Mouse (Mus musculus) liver, embryonic 12.5 days (tissue): ENCODE data around the gene Dpep2nb. TPM values are rescaled to one million over a fixed set of nuclear protein-coding genes. Genes with fewer than 3 reads are reported as not detected.
"Not testable (repeated sequence)": the region's sequence is repeated elsewhere in the genome, so short reads cannot be mapped to it uniquely, and the experiment has no call there.

Source experiments
- ATAC-seq: fragments of 200-750 bp; cut with Nextera tagmentation; 2 replicates; pipeline ENCODE4 v1.8.0; 2017; ENCODE audit warnings: moderate number of reproducible peaks, mild to moderate bottlenecking, moderate library complexity
- H3K27ac ChIP-seq: fragments of 300-500 bp; sonication (generic); 2 replicates; pipeline ENCODE4 v1.5.1; 2016; ENCODE audit warnings: mild to moderate bottlenecking
- H3K27me3 ChIP-seq: fragments of 300-500 bp; sonication (generic); replicated peaks from 2 replicates; pipeline ENCODE4 v1.6.1; 2016; ENCODE audit warnings: mild to moderate bottlenecking, moderate library complexity
- H3K36me3 ChIP-seq: fragments of 300-500 bp; sonication (generic); 2 replicates; pipeline ENCODE4 v1.6.1; 2016; ENCODE audit warnings: mild to moderate bottlenecking, moderate library complexity
- H3K4me1 ChIP-seq: fragments of 300-500 bp; sonication (generic); 2 replicates; pipeline ENCODE4 v1.6.1; 2016
- H3K4me2 ChIP-seq: fragments of 300-500 bp; sonication (generic); 2 replicates; pipeline ENCODE4 v1.6.1; 2016; ENCODE audit warnings: mild to moderate bottlenecking, moderate library complexity
- H3K4me3 ChIP-seq: fragments of 300-500 bp; sonication (generic); 2 replicates; pipeline ENCODE4 v1.5.1; 2016; ENCODE audit warnings: mild to moderate bottlenecking, moderate library complexity
- H3K9ac ChIP-seq: fragments of 300-500 bp; sonication (generic); 2 replicates; pipeline ENCODE4 v1.6.1; 2016; ENCODE audit warnings: mild to moderate bottlenecking, moderate library complexity
- H3K9me3 ChIP-seq: fragments of 300-500 bp; sonication (generic); replicated peaks from 2 replicates; pipeline ENCODE4 v1.6.1; 2016; ENCODE audit warnings: mild to moderate bottlenecking, moderate library complexity
- WGBS: fragments of 180-500 bp; shearing (Covaris S2); methylation state at CpG from one replicate; pipeline ENCODE4 v1.1.7; 2016; ENCODE audit not compliant: insufficient replicate concordance; 5-methylcytosine and 5-hydroxymethylcytosine counted together
- polyA plus RNA-seq: library from polyadenylated mRNA; unstranded; fragments of >200 nt; fragmentation: Nextera tagmentation; extraction: Ambion mirVana; gene quantifications from 2 replicates; pipeline ENCODE4 v1.2.1, GENCODE M21; 2016

Gene Dpep2nb
- polyA plus RNA-seq, 1 experiment from 2014 or later = not detected

DNA sequence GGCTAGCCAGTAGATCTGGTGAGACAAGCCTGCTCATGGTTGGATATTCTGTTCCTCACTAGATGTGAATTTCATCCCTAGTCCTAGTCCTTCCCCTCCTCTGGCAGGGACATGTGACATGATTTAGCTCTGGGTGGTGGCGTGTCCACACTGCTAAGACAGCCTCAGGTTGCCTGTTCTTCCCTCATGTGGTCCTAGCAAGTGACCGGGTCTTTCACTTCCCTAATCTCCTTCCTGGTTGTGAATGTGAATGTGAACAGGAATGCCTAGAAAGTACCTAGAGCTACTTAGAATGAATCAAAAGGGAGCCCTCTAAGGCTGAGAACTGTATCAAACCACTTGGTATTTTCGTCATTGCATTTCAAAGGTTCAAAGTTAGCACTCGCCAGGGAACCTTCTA, 33.8 kb upstream of the Dpep2nb start:
- no peaks in the 10 kb centered on the region for H3K9me3 ChIP-seq
- WGBS = 67% methylated on average over 4 of the region's 4 CpGs
- H3K4me1 ChIP-seq = peaks cover 9% of the 10 kb centered on the region
- no peak overlapping the region for H3K4me2 ChIP-seq
- no peaks in the 10 kb centered on the region for H3K27me3 ChIP-seq
- no peak overlapping the region for H3K27ac ChIP-seq
- H3K4me3 ChIP-seq = no peak overlapping the region
- peaks cover 37% of the 10 kb centered on the region for H3K36me3 ChIP-seq
- no peak for ATAC-seq
- no peak overlapping the region for H3K9ac ChIP-seq

DNA sequence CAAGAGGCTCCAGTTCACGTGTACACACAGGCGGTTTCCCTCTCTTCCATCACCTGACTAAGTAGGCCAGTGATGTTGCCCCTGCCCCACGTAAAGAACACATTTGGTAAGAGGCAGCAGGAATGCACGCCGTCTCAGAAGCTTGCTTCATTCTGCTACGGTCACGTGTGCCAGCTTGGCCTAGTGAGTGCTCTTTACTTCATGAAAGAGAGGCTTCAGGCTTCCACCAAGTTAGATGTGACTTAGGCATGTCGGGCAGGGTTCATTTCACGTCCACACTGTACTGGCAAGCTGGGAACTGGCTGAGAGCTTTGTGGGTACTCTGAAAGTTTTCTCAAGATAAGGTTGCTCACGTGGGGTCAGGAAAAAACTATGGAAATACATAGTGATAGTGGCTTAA, 32.9 kb upstream of the Dpep2nb start:
- no peak overlapping the region for H3K27ac ChIP-seq
- H3K36me3 ChIP-seq = peaks cover 38% of the 10 kb centered on the region
- H3K4me3 ChIP-seq = no peak overlapping the region
- no peaks in the 10 kb centered on the region for H3K9me3 ChIP-seq
- H3K27me3 ChIP-seq = no peaks in the 10 kb centered on the region
- H3K4me1 ChIP-seq = peaks cover under 1% of the 10 kb centered on the region; the same call in 1 of the 2 replicates
- WGBS = 79% methylated on average over 10 of the region's 10 CpGs
- H3K9ac ChIP-seq = no peak overlapping the region
- no peak overlapping the region for H3K4me2 ChIP-seq
- no peak for ATAC-seq

DNA sequence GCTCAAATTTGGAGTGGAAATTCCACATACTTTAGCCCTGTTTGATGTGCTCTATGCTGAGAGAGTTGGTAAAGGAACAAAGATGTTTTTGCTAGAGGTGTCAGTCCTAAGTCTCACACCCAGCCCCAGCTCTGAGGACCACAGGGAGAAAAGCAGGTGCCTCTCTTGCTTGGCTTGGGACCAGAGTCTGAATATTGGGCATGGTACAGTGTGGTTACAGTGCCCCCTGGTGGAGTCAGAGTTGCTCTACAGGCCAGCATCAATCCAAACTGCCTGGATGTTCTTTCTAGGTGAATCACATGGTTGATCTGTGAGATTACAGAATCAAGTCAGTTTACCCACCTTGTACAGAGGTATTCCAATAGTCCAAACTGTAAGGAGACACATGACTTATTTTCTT, 16.7 kb upstream of the Dpep2nb start:
- Histone ChIP-seq H3K4me1 (peaks cover 11% of the 10 kb centered on the region), H3K27me3 (no peaks in the 10 kb centered on the region), H3K36me3 (peaks cover 68% of the 10 kb centered on the region), H3K27ac (no peak overlapping the region), H3K9ac (no peak overlapping the region), H3K9me3 (no peaks in the 10 kb centered on the region), H3K4me2 (no peak overlapping the region), H3K4me3 (no peak overlapping the region)
- peak; percentile 33; the same call in 1 of the 2 replicates for ATAC-seq

DNA sequence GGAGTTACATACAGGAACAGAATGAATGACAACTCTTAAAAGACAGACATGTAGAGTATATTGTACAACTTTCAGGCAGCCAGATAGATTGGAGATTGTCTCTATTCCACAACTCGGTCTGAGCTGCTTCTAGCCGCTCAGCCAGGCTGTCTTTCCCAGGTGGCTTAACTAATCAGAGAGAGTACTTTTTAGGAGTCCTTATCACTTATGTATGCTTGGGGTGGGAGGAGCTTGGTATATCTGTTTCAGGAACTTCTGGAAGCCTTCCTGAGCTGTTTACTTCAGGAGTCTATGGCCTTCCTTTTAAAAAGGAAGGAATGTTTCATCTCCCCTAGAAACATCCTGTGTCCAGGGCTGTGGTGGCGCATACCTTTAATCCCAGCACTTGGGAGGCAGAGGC, 12.3 kb upstream of the Dpep2nb start:
- H3K9ac ChIP-seq = no peak overlapping the region
- peak; percentile 58 for ATAC-seq

DNA sequence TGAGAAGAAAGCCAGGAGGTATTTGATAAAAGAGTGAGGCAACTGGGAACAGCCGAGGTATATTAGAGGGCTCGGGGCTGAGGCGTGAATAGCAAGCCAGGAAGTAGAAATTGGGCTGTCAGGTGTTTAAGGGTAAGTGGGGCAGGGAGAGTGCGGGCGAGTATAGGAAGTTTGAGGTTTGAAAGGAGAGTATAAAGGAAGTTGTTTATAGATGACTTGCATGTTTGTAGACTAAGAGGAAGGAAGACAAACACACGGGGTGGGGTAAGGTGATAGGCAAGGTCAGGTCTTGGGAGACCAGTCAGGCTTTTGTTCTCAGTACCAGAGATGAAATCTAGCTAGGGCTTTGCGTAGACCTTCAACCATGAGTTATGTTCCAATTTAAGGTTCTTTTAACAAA, 11.4 kb upstream of the Dpep2nb start:
- 54% methylated on average over 7 of the region's 7 CpGs for WGBS
- H3K27ac ChIP-seq = 0 out of 2 replicates have a peak overlapping the region, but pooled peaks have one; percentile 25
- no peak overlapping the region for H3K4me2 ChIP-seq
- 0 out of 2 replicates have a peak overlapping the region, but pooled peaks have one; percentile 10 for H3K9ac ChIP-seq
- no peaks in the 10 kb centered on the region for H3K9me3 ChIP-seq
- ATAC-seq = no peak
- no peaks in the 10 kb centered on the region for H3K27me3 ChIP-seq
- peaks cover 45% of the 10 kb centered on the region for H3K4me1 ChIP-seq
- no peak overlapping the region for H3K4me3 ChIP-seq
- H3K36me3 ChIP-seq = peaks cover 48% of the 10 kb centered on the region

More for the DNA sequence above, 12.3 kb upstream of the Dpep2nb start:
- H3K4me3 ChIP-seq = no peak overlapping the region
- H3K4me2 ChIP-seq = no peak overlapping the region
- WGBS = 55% methylated on average over 3 of the region's 3 CpGs
- no peaks in the 10 kb centered on the region for H3K27me3 ChIP-seq
- H3K4me1 ChIP-seq = peaks cover 38% of the 10 kb centered on the region
- H3K9me3 ChIP-seq = no peaks in the 10 kb centered on the region
- peaks cover 48% of the 10 kb centered on the region for H3K36me3 ChIP-seq
- H3K27ac ChIP-seq = peak overlapping the region; percentile 6; the same call in 1 of the 2 replicates

DNA sequence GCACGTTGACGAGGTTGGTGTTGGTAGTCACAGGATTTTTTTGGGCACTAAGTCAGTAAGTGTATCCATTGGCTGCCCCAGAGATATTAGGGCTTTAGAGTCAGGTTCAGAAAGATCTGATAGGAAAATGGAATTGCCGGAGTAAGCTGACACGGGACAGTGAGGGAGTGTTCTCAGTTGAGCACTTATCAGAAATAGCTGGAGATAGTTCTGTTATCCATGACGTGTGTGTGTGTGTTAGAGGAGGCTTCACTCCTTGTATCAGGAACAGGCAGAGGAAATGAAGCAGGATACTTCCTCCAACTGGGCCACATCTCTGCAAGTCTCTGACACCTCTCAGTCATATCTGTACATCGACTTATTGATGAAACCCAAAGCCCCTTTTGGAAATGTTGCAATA, 10.5 kb upstream of the Dpep2nb start:
- H3K4me3 ChIP-seq = no peak overlapping the region
- WGBS = 47% methylated on average over 6 of the region's 6 CpGs
- H3K4me1 ChIP-seq = peaks cover 50% of the 10 kb centered on the region
- H3K4me2 ChIP-seq = no peak overlapping the region
- 0 out of 2 replicates have a peak, but pooled peaks have one; percentile 29 for ATAC-seq
- H3K27ac ChIP-seq = 0 out of 2 replicates have a peak overlapping the region, but pooled peaks have one; percentile 37
- peaks cover 41% of the 10 kb centered on the region for H3K36me3 ChIP-seq
- no peaks in the 10 kb centered on the region for H3K9me3 ChIP-seq
- no peak overlapping the region for H3K9ac ChIP-seq
- no peaks in the 10 kb centered on the region for H3K27me3 ChIP-seq

DNA sequence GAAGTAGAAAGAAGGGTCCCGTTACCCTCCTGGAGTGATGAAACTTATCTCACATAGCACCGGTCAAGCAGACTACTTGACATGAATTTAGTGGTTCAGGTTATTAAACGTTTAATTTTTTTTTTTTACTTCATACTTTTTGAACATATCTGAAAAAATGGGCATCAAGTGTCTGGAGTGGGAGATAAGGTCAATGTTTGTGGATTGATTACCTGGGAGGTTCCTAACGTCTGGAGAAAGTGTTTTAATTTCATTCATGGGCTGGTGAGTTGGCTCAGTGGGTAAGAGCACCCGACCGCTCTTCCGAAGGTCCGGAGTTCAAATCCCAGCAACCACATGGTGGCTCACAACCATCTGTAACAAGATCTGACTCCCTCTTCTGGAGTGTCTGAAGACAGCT, 6.4 kb upstream of the Dpep2nb start:
- Histone ChIP-seq H3K27ac (peak overlapping the region; percentile 86), H3K4me3 (peak overlapping the region; percentile 91), H3K4me1 (peaks cover 60% of the 10 kb centered on the region), H3K4me2 (peak overlapping the region; percentile 99), H3K36me3 (peaks cover 20% of the 10 kb centered on the region), H3K9ac (peak overlapping the region; percentile 89; the same call in 1 of the 2 replicates)
- 46% methylated on average over 8 of the region's 8 CpGs for WGBS
- H3K27me3 ChIP-seq, H3K9me3 ChIP-seq, ATAC-seq: not testable (repeated sequence)

DNA sequence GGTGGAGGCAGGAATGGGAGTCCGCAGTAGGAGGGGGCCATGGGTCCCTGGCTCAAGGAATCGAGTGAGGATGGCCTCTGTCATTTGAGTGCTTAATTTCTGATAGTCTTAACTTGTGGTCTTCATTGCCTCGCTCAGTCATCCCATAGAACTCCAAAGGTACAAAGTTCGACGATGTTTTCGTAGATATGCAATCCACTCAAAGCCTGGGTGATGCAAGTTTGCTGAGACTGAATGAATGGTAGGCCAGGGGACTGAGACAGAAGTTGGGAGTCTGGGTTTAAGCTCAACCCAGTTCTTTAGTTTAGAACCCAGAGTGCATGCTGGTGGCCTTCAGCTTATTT, 5.8 kb upstream of the Dpep2nb start, which contains the start of gene Ddx28:
TSS of gene Ddx28 (minus strand) at position 240 of the 344 bp plus-strand sequence.
- H3K4me3 ChIP-seq = peak within 1 kb of the TSS; percentile 91
- peak within 1 kb of the TSS; percentile 86 for H3K27ac ChIP-seq
- WGBS = under 1% methylated on average over 6 of the region's 6 CpGs
- H3K9ac ChIP-seq = peak within 1 kb of the TSS; percentile 89
- H3K4me2 ChIP-seq = peak within 1 kb of the TSS; percentile 99
- no peaks in the 10 kb centered on the region for H3K9me3 ChIP-seq
- H3K27me3 ChIP-seq = no peaks in the 10 kb centered on the region
- peaks cover 55% of the 10 kb centered on the region for H3K4me1 ChIP-seq
- peak; percentile 44 for ATAC-seq
- H3K36me3 ChIP-seq = peaks cover 18% of the 10 kb centered on the region

DNA sequence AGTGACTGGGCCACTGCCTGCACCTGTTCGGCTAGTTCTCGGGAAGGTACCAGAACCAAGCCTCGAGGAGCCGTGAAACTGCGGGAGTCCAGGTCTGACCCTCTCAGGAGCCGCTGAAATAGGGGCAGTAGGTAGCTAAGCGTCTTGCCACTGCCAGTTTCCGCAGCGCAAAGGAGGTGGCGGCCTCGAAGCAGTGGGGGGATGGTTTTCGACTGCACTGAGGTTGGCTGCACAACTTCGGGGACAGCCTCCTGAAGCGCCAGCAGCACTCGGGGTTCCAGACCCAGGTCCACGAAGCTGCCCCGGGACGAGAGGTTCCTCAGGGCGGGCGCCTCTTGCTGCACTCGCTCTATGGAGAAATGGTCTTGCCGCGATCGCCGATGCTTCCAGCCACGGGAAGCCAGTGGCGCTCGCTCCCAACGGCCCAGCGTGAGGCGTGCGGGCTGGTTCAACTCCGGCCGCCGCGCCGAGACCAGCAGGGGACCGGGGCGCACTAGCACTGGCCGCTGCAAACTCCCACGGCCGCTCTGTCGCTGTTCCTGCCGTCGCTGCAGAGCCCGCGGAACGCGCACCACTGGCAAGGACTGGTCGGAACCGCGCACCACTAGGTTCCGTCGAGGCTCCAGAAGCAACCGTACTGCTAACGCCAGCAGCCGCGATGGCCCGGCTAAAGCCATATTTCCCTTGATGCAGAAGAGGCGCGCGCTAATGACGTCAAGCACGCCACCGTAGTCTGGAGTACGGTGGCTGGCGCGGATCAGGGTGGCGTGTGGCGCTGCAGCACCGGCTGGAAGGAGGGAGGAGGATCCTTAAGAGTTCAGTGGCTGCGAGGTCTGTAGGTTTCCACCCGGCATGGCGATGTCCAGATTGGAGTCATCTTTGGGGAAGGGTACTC, 5.2 kb upstream of the Dpep2nb start:
- H3K27me3 ChIP-seq = no peaks in the 10 kb centered on the region
- peaks cover 48% of the 10 kb centered on the region for H3K4me1 ChIP-seq
- H3K9ac ChIP-seq = peak overlapping the region; percentile 89
- peaks cover 13% of the 10 kb centered on the region for H3K36me3 ChIP-seq
- H3K4me2 ChIP-seq = peak overlapping the region; percentile 99
- H3K9me3 ChIP-seq = no peaks in the 10 kb centered on the region
- WGBS = under 1% methylated on average over 74 of the region's 74 CpGs
- ATAC-seq = peak; percentile 85
- peak overlapping the region; percentile 91 for H3K4me3 ChIP-seq
- H3K27ac ChIP-seq = peak overlapping the region; percentile 86

DNA sequence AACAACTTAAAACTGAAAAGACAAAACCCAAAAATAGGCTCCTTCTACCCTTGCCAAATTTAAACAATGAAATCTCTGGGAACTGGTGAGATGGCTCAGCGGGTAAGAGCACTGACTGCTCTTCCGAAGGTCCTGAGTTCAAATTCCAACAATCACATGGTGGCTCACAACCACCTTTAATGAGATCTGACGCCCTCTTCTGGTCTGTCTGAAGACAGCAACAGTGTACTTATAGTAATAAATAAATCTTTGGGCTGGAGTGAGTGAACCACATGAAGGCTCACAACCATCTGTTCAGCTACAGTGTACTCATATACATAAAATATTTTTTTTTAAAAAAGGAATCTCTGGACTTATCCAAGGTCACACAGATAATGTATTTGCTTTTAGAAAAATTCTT, 2.1 kb upstream of the Dpep2nb start:
- not testable (repeated sequence) for H3K36me3 ChIP-seq, ATAC-seq, H3K27ac ChIP-seq, H3K9ac ChIP-seq, H3K27me3 ChIP-seq, H3K4me2 ChIP-seq, H3K4me3 ChIP-seq, H3K9me3 ChIP-seq
- peaks cover 35% of the 10 kb centered on the region for H3K4me1 ChIP-seq
- 57% methylated on average over 3 of the region's 3 CpGs for WGBS

DNA sequence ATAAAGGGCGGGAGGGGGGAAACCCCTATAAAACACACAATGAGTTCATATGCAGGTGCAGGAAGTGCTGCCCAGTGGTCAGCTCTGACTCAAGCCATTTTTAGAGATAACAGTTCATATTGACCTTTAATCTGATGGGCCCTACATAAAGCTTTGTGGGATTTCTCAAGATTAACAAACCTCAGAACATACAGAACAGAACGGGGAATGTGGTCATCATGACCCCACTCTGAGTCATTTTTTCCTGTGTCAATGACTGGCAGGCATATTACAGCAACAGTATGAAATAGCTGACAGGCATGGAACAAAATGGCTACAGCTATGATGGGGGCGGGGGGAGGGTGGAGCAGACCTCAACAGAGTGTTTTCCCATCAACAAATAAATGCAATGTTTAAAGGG, 1.4 kb upstream of the Dpep2nb start:
- Histone ChIP-seq H3K9me3 (no peaks in the 10 kb centered on the region), H3K4me1 (peaks cover 29% of the 10 kb centered on the region), H3K27me3 (no peaks in the 10 kb centered on the region), H3K4me2 (no peak overlapping the region), H3K36me3 (peaks cover 7% of the 10 kb centered on the region), H3K9ac (no peak overlapping the region), H3K4me3 (no peak overlapping the region), H3K27ac (no peak overlapping the region)
- no peak for ATAC-seq
- 53% methylated on average over 3 of the region's 3 CpGs for WGBS

DNA sequence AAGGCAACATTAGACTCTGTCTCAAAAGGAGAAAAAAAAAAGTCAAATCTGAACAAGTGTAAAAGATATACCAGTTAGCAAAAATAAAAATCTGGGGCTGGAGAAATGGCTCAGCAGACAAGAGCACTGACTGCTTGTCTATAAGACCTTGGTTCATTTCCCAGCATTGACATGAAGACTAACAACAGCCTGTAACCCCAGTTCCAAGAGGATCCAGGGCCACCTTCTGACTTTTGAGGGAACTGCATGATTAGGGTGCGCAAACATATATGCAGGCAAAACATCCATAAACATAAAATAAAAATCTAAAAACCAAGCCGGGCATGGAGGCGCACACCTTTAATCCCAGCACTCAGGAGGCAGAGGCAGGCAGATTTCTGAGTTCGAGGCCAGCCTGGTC, 638 bp upstream of the Dpep2nb start:
- no peaks in the 10 kb centered on the region for H3K27me3 ChIP-seq
- no peak overlapping the region for H3K9ac ChIP-seq
- ATAC-seq = no peak
- no peak overlapping the region for H3K27ac ChIP-seq
- WGBS = 79% methylated on average over 4 of the region's 4 CpGs
- peaks cover 7% of the 10 kb centered on the region for H3K36me3 ChIP-seq
- no peaks in the 10 kb centered on the region for H3K9me3 ChIP-seq
- no peak overlapping the region for H3K4me3 ChIP-seq
- no peak overlapping the region for H3K4me2 ChIP-seq
- H3K4me1 ChIP-seq = peaks cover 24% of the 10 kb centered on the region
